Mouse (Mus musculus): ENCODE data around the gene Dscam.

Dscam gene

GRCm38 (mm10) chr16:97018304-97018703, 152.2 kb downstream of the Dscam start:
- DNase-seq (ENCODE audit: low read depth, low spot score): no peak

- no peak for DNase-seq (ENCODE audit: low read depth, low spot score)
Measured at GRCm38 (mm10) chr16:97017171-97017738, 153.3 kb downstream of the Dscam start.

GRCm38 (mm10) chr16:97016244-97016850, 154.2 kb downstream of the Dscam start:
- DNase-seq (ENCODE audit: low read depth, low spot score): no peak

- no peak for DNase-seq (ENCODE audit: low read depth, low spot score)
Measured at GRCm38 (mm10) chr16:97014343-97014742, 156.2 kb downstream of the Dscam start.

DNA sequence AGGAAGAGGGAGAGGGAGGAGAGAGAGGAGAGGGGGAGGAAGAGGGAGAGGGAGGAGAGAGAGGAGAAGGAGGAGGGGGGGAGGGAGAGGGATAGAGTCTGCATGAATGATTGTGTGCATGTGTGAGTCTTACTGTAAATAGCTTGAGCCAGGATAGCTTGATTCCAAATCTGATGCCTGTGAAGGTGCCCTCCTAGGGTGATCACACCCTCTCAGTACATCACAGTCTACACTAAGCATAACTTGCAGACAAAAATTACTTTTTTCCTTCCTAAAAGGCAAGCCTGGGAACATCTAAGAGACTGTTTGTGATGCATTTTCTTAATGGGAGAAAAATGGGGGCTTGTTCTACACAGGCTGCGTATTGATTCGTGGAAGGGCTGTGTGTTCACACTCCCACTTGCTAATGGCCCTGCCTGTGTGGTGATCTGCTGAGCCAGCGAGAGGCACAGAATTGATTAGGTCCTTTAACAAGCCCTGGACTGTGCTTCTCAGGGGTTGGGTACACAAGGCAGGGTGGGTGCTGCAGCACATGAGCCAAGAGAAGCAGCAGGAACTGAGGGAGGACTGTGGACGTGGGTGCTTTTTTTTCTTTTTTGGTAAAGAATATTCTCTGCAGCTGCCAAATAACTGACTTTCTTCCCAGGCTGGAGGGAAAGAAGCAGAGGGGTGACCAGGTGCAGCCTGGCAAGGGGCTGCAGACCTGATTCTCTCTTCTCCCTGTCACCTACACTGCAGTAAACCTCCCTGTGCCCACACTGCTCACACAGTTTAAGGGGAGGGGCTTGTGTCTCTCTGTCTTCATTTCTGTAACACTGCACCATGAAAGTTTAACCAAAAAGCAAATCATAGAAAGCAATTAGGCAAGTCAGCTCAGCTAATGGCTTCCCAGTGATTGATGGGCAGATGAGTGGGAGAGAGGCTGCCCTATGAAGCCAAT, 161.2 kb downstream of the Dscam start:
- peak; percentile 4 for DNase-seq (ENCODE audit: low read depth, low spot score)

- DNase-seq (ENCODE audit: low read depth, low spot score): no peak
Measured at GRCm38 (mm10) chr16:97007892-97008527, 162.5 kb downstream of the Dscam start.

DNA sequence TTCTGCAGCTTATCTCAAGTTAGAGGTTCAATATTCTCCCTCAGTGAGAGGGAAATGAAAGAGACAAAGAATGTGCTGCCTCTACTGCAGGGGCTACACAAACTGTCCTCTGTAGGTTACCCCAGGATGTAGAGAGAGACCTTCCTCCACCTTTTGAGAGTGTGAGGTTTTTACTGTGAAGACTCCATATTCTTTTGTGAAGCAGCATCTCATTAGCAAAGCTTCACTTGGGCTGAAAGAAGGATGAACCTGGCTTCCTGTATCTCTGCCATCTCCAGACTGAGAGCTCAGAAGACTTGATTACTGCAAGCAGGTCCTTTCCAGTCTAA, 163.7 kb downstream of the Dscam start:
- no peak for DNase-seq (ENCODE audit: low read depth, low spot score)

DNA sequence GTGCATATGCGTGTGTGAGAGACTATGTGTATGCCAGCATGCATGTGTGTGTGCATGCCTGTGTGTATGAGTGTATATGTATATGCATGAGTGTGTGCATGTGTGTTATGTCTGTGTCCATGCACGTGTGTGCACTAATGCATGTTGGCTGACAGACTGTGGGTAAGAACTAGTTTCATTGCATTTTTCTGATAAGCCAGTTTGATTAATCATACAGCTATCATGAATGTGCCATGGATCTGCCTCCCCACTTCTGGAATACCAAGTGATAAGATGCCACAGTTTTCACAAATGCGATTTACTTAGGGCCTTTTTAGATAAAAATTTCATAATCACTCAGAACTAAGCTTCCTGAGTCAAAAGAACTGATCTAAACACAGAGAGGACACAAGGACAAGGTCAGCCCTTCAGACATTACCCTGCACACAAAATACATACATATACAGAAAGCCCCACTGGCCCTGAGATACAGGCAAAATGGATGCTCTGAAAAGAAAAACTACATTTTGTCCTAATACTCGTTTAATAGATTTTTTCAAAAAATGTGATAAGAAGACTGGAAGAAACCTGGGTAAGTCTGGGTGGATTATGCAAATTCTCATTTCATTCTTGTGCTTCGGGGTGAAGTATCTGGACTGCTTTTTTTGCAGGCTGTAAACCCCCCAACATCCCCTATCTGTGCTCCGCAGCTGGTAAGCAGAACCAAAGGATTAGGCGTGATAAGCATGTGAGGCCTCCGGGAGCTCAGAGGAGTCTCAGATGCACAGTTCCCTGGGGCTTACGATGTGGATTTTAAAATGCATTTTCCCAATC, 164.3 kb downstream of the Dscam start:
- peak; percentile 9 for DNase-seq (ENCODE audit: low read depth, low spot score)

- no peak for DNase-seq (ENCODE audit: low read depth, low spot score)
Measured at GRCm38 (mm10) chr16:97003965-97004364, 166.6 kb downstream of the Dscam start.

DNA sequence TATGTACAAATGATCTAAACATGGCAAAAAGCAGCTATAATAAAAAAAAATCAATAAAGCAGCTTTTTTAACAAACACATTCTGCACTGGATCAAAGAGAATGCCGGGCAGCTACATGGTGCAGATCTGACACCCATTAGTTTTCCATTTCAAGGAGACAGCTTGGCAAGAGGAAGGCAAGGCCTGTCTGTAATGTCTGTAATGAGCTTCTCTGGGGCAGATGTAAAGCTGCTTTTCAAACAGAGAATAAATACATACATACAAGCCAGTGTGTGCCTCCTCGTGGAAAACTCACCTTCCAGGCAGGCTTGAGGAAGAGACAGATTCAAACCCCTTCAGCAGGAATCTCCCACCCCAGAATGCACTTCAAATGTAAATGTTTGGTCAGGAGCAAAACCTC, 167.7 kb downstream of the Dscam start:
- no peak for DNase-seq (ENCODE audit: low read depth, low spot score)

DNA sequence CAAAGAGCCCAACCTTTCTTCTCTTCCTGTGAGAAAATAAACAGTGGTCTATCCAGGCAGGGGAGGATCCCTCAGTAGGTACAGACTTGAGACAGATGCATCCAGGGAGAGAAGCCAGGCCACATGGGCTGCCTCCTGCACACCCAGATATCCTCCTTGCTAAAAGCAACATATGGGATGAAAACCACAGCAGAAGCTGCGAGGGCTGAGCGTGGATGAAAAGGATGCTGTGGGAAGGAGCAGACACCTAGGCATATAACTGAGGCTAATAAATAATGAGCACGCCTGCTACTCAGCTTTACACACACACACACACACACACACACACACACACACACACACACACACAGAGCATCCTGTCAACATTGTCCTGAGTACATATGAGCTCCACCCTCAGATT, 168.4 kb downstream of the Dscam start:
- no peak for DNase-seq (ENCODE audit: low read depth, low spot score)

DNA sequence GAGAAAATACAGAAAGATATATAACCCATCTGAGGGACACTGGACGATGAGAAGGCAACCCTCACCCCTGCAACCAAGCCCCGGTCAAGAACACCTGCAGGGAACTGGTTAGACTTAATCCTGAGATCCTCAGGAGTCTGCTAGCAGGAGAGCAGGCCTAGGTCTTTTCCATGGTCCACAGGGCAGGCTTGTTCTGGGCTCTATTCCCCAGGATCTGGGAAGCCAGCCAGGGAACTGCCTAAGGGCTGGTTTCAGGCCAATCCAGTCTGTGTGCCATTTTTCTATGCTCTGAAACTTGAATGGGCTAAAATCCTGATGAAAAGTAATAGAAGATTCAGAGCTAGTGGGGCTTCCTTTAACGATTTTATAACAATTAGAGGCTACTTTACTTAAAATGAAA, 173.7 kb downstream of the Dscam start:
- no peak for DNase-seq (ENCODE audit: low read depth, low spot score)

DNA sequence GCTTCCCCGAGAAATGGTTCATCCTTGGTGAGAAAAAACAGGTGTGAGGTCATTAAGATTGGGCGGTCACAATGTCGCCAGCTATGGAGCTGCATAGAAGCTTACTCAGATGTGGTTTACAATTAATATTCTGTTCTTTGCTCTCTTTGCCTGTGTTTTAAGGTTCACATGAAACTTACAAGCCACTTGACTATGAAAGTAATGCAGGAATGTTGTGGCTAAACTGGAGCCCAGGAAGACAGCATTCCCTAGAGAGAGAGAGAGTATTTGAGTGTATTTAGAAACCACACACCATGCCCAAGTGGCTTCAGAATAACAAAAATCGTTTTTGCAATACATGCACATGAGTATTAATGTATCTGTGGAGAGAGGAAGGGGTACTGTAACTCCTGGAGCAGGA, 174.7 kb downstream of the Dscam start:
- DNase-seq (ENCODE audit: low read depth, low spot score): no peak

DNA sequence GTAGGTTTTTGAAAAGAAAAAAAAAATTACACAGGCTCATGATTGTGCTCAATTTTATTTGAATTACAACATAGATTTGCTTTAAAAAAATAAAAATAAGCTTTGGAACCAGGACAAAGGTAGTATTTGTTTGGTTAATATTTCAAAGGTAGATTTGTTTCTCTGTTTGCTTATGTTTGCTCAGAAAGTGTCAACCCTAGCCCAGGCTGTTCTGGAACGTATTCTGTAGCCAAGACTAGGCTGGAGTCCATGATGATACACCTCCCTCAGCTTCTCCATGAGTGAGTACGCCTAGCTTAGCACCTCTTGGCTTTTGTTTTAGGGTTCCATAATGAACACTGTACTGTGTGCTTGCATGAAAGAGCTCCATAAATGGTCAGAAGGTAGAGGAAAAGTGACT, 183.2 kb downstream of the Dscam start:
- DNase-seq (ENCODE audit: low read depth, low spot score): no peak

GRCm38 (mm10) chr16:96973300-96973699, 197.3 kb downstream of the Dscam start:
- DNase-seq (ENCODE audit: low read depth, low spot score): no peak

- no peak for DNase-seq (ENCODE audit: low read depth, low spot score)
Measured at GRCm38 (mm10) chr16:96971768-96972167, 198.8 kb downstream of the Dscam start.

GRCm38 (mm10) chr16:96970412-96970811, 200.1 kb downstream of the Dscam start:
- no peak for DNase-seq (ENCODE audit: low read depth, low spot score)

DNA sequence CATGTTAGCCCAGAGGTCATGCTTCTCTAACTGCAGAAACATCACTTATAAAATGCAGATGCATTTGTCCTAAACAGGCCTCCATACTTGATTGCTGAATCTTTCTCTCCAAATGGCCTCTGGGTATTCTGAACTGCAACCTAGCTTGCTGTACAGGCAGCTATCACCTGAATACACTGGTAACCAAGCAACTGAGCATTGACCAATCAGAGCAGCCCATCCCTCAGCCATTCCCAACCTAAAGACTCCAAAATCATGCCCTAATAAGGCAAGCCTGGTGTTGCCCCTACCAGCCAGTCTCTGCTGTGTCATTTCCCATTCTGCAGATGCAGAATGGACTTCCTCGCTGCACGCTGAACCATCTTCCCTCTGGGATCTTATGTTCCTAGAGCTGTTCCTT, 200.9 kb downstream of the Dscam start:
- peak; percentile 17 for DNase-seq (ENCODE audit: low read depth, low spot score)

GRCm38 (mm10) chr16:96968885-96969480, 201.6 kb downstream of the Dscam start:
- no peak for DNase-seq (ENCODE audit: low read depth, low spot score)

DNA sequence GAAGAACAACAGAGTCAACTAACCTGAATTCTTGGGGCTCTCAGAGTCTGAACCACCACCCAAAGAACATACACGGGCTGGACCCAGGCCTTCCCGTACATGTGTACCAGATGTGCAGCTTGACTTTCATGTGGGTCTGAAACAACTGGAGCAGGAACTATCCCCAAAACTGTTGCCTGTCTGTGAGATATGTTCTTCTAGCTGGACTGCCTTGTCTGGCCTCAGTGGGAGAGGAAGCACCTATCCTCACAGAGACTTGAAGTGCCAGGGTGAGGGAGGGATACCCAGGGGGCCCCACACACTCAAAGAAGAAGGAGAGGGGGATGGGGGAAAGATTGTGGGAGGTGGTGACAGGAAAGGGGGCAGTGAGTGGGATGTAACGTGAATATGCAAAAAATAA, 210.9 kb downstream of the Dscam start:
- no peak for DNase-seq (ENCODE audit: low read depth, low spot score)

Measured in mesoderm, embryonic 11.5 days (tissue).